Mouse (Mus musculus): Measurements from ENCODE around the gene Rps27rt.
"Not testable (repeated sequence)": the region's sequence is repeated elsewhere in the genome, so short reads cannot be mapped to it uniquely, and the experiment has no call there.

Rps27rt gene

DNA sequence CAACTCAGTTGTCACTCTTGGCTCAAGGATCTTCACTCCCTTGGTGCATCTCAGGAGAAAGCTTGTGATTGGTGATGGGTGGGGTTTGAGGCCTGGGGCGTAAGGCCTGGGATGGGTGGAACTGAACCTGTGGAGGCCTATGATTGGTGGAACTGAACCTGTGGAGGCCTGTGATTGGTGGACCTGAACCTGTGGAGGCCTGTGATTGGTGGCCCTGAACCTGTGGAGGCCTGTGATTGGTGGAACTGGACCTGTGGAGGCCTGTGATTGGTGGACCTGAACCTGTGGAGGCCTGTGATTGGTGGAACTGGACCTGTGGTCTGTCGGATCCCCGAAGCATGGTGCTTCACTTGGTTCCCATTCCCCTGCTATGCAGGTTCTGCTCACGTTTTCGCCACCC lies 3.2 kb upstream of the Rps27rt start:
- no peak for DNase-seq (ENCODE audit: low spot score)

DNA sequence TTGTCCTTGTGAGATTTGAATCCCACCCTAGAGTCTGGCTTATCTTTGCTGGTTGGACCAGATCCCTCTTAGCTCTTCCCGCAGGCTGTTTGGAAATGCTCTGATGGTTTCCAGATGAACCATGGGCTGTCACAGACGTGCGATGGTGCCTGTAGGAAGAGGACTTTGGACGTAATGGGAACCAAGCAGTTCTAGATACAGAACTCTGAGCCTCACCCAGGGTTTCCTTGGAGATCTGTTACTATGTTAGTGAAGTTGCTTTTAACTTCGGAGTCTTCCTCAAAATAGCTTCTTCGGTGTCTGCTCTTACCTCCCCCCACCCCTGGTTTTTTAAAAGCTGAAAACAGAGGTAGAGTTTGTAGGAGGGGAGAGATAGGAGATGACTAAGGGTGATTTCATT lies 2.6 kb downstream of the Rps27rt start:
- DNase-seq (ENCODE audit: low spot score) = no peak

DNA sequence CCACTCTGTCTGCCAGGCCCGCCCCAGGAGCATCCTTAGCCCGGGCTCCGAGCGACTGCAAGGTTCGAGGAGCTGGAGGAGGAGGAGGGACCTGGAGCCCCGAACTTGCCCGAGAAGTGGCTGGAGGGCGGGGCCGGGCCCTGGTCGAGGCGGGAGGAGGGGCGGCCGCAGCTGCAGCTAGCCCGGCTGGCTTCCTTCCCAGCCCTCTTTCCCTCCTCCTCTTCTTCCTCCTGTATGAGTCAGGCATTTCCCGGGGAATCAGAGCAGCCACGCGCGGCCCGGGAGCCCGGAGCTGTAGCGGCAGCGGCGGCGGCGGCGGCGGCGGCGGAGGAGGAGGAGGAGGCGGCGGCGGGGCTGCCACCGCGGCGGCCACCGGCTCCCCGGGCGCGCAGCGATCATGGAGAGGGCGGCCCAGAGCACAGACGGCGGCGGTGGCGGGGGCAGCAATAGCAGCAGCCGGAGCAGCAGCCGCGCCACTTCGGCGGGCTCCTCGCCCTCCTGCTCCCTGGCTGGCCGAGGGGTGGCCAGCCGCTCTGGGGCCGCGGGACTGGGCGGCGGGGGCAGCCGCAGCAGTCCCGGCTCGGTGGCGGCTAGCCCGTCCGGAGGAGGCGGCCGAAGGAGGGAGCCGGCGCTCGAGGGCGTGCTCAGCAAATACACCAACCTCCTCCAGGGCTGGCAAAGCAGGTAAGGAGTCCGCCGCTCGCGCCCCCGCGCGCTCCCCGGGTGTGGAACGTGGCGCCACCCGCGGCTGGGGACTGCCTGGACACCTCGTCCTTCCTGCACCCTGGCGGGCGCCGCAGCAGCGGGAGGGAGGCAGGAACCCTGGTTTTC lies 4.0 kb downstream of the Rps27rt start, which contains the start of gene Osbpl10:
TSS of gene Osbpl10 (plus strand) at position 289 of the 831 bp plus-strand sequence.
- DNase-seq (ENCODE audit: low spot score) = peak; percentile 72

DNA sequence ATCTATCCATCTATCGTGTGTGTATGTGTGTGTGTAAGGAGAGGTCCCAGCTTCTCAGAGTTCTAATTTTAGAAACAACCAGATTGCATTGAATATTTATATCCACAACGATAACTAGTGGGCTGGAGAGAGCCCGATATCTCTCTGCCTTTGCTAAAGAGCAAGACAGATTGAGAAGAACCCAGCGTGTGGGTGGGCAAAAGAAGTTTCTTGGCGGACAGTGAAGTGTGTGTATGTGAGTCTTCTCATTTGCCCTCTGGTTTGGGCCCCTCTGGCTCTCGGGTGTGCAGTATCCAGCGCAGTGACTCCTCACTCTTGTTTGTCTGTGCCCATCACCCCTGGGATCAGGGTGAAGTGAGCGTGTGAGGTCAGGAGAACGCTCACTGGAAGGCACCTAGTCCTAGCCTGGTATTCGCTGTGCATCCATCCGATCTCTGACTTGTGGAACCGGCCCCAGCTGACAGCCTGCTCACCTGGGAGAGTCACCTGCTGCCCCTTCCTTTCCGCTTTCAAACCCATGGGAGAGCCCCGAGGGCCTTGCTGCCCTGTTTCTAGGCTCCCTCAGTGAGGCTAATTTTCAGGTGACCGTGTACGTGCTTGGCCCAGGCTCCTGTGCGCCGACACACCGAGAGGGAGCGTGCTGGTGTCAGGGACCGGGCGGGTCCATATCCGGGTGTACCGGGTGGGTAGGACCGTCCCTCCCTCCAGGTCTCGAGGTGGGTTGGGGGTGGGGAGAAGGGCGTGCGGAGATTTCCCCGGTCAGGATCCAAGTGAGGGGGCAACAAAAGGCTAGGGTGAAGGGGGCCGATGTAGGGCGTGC lies 4.9 kb downstream of the Rps27rt start:
- DNase-seq (ENCODE audit: low spot score) = peak; percentile 27

DNA sequence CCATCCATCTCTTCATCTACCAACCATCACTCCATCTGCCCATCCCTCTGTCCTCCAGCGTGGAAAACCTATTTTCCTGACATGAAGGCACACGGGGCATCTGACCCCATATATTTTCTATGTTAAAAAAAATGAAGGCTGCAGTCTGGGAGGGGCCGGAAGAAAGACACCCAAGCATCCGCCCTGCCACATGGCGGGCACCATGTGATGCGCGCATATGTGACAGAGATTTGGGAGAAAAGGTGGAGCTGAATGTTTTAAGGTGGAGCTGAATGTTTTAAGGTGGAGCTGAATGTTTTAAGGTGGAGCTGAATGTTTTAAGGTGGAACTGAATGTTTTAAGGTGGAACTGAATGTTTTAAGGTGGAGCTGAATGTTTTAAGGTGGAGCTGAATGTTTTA lies 16.3 kb downstream of the Rps27rt start:
- DNase-seq (ENCODE audit: low spot score) = not testable (repeated sequence)

DNA sequence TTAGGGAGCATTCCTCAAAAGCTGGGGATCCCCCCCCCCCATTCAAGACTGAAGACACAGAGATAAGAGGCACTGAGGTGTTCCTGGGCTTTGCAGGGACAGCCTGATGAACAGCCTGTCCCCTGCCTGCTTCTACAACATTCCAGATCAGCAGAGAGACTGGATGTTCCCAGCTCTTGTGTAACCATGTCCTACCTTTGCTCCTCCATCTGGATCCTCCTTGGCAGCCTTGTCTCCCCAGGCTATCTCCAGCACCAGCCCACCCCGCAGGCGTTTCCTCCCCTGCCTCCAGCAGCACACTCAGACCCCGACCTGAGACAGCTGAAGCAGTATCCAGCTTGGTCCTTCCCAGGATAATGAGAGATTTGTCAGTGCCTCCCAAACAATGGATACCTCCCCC lies 18.4 kb downstream of the Rps27rt start:
- DNase-seq (ENCODE audit: low spot score) = no peak

DNA sequence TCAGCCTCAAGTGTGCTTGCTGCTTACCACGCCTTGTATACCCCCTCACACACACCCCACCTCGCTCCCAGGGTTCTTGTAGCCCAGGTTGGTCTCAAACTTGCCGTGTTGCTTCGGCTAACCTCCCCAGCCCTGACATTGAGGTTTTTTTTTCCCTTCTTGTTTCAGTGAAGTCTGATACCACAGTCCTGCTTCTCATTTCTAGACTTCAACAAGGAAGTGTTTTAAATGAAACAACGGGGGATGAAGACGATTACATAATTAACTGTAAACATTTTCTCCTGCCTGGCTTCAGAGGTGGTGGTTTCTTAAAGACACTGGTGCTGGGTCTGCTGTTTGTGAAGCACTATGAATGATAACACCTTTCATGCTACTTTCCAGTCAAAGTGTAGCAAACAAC lies 21.7 kb downstream of the Rps27rt start:
- DNase-seq (ENCODE audit: low spot score) = no peak

DNA sequence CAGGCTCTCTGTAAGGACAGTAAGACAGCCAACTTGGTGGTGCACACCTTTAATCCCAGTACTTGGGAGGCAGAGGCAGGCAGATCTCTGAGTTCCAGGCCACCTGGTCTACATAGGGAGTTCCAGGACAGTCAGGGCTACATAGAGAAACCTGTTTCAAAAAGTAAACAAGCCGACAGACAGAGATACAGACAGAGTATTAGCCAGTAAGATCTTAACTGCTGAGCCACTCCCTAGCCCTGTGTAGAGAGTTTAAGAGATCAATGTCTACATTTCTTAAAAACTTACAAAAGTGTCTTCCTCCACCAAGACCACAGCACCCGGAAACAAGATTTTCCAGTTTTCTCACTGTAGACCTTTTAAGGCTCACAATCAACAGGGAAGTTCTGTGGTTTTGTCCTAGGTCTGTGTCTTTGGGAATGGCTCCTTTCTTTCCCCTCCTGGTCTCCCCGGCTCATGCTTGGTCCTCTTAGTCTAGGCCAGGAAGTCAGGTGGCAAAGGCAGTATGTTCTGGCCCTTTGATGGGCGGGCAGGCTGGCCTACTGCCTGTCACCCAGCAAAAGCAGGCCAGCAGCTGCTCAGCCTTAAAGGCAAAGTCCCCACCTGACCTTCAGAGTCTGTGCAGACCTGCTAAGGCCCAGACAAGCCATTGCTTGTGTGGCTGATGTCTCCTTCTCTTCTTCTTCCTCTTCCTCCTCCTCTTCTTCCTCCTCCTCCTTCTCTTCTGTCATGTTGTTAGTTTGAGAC lies 22.3 kb downstream of the Rps27rt start:
- no peak for DNase-seq (ENCODE audit: low spot score)

DNA sequence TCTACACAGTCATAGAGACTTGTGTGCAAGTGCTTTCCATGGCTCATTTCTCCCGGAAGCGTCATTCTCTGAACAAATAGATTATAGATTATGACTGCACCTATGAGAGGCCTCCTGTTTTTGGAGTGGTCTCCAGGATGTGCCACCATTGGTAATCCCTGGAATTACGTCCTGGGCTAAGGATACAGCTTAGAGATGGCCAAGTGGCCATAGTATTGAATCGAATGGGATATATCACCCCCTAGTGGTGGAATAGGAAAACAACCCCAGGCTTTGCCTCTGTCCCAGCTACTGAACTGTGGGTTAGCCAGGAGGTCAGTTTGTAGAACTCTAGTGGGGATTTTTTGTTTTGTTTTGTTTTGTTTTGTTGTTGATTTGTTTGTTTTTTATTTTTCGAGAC lies 25.6 kb downstream of the Rps27rt start:
- DNase-seq (ENCODE audit: low spot score) = peak; percentile 93

DNA sequence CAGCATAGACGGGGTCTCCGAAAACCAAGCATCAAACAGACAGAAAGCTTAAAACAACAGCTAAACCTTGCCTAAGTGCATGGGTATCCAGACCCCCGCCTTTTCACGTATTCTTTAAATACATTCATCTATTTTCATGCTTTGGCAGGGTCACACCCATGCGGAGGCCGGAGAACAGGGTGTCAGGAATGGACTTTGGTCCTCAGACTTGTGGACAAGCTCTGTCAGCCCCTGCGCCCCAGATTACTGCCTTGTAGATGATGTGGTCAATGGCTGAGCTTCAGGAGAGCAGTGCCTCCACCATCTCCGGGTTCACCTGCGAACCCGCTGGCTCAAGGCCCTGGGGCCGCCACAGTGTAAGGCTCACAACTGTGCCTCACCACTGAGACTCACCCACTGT lies 27.2 kb downstream of the Rps27rt start:
- no peak for DNase-seq (ENCODE audit: low spot score)

DNA sequence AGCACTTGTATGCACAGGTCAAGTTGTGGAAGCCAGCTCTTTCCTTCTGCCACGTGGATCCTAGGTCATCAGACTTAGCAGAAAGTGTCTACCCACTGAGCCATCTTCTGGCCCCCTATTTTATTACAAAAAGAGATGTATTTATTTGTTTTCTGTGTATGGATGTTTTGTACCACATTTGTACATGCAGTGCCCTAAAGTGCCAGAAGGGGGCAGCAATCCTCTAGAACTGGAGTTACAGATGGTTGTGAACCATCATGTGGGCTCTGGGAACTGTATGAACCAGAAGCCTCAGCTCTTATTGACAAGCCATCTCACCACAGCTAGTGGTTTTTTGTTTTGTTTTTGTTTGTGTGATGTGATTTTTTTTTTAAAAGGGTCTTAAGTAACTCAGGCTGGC lies 29.7 kb downstream of the Rps27rt start:
- no peak for DNase-seq (ENCODE audit: low spot score)

DNA sequence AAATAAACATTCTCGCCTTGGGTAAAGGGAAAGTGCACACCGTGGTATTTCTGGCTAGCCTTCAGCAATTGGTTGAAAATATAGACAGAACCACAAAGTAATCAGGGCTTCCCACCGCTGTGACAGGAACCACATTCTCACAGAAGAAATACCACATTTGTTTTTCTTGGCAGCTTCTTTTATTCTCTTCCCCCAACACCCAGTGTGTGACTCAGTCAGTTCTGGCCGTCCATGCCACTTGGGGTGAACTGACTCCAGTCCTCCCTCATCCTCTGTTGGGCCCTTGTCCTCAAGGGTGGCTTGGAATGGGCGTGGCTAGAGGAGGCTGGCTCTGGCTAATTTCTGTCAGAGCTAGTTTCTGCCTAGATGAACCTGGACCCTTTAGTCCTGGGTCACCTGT lies 34.1 kb downstream of the Rps27rt start:
- DNase-seq (ENCODE audit: low spot score) = no peak

DNA sequence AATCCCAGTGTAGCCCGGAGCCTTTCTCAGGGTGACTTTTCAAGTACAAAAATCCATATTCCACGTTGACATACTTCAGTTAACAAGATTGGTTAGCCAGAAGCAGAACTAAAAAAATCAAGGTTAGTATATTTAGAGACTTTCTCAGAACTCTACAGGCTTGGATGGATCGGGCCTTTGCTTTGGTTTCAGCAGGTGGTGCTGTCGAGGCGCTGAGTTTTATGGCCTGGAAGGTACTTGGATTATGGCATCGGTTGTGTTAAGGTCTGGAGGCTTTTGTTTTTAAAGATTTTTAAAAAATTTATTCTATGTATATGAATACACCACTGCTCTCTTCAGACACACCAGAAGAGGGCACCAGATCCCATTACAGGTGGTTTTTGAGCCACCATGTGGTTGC lies 37.0 kb downstream of the Rps27rt start:
- DNase-seq (ENCODE audit: low spot score) = no peak

DNA sequence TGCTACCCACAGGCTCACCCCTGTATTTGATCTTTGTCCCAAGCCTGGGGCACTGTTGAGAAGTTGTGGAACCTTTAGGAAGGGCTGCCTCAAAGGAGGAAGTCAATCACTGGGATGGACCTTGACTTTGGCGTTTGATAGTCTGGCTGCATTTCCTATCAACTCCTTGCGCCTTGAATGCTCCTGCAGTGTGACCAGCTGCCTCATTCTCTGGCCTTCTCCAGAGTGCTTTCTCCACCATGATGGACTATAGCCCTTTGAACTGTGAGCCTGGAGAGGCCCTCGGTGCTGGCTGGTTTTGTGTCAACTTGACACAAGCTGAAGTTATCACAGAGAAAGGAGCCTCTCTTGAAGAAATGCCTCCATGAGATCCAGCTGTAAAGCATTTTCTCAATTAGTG lies 37.9 kb downstream of the Rps27rt start:
- DNase-seq (ENCODE audit: low spot score) = no peak

DNA sequence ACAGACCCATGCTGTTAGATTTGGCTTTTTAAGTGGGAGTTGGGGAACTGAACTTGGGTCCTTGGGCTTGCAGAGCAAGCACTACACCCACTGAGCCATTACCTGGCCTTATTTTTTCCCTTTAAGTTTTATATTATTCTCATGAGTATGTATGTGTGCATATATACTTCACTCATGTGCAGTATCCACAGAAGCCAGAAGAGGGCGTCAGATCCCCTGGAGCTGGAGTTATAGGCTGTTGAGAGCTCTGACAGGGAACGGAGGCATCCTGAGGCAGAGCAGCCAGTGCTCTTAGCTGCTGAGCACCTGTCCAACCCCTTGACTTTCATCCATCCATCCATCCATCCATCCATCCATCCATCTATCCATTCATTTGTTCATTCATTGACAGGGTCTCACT lies 45.9 kb downstream of the Rps27rt start:
- no peak for DNase-seq (ENCODE audit: low spot score)

DNA sequence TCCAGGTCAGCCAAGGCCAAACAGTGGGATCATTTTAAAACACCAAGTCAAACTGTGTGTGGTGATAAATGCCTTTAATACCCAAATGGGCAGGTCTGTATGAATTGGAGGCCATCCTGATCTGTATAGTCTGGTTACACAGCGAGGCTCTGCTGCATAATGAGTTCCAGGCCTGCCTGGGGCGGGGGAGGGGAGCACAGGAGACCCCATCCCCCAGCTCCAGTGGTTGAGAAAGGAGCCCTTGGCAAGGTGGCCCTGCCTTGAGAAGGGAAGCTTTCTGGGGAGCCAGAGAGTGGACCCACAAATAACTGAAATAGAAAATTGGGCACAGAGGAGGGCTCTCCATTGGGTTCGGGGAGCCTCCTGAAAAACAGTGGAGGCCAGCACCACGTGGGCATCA lies 47.2 kb downstream of the Rps27rt start:
- no peak for DNase-seq (ENCODE audit: low spot score)

DNA sequence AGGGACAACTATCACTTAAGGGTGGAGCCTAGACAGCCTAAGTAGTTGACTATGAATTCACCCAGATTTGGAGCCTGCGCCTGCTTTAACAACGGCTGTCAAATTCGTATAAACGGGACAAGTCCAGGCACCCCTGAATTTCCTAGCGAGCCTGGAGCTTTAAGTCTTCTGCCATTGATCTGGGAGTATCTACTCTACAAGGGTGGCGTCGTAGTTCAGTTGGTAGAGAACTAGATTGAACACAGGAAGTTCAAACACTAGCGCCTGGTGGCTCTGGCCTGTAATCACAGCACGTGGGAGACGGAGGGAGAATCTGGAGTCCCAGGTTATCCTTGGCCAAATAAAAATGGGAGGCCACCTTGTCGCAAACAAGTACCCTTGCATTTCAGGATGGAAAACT lies 48.3 kb downstream of the Rps27rt start:
- DNase-seq (ENCODE audit: low spot score) = no peak

DNA sequence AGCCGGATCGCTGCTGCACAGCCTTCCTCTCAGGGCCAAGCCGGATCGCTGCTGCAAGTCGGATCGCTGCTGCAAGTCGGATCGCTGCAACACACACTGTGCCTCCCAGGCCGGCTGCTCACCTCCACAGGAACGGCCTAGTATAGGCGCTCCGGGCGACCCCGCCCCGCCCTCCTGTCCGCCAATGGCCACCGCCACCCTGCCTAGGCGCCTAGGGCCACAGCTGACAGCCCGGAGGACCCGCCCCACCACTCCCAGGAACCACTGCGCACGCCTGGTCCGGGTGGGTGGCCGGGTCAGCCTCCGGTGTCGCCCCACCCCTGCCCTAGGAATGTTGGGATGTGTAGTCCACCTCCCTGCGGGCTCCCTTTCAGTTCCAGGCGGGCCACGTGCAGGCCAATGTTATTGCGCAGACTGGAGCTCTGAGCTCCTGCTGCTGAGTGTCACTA lies 48.8 kb downstream of the Rps27rt start, which contains the start of gene Gpd1l:
TSS of gene Gpd1l (minus strand) at position 265 of the 449 bp plus-strand sequence.
- DNase-seq (ENCODE audit: low spot score) = peak; percentile 91

DNA sequence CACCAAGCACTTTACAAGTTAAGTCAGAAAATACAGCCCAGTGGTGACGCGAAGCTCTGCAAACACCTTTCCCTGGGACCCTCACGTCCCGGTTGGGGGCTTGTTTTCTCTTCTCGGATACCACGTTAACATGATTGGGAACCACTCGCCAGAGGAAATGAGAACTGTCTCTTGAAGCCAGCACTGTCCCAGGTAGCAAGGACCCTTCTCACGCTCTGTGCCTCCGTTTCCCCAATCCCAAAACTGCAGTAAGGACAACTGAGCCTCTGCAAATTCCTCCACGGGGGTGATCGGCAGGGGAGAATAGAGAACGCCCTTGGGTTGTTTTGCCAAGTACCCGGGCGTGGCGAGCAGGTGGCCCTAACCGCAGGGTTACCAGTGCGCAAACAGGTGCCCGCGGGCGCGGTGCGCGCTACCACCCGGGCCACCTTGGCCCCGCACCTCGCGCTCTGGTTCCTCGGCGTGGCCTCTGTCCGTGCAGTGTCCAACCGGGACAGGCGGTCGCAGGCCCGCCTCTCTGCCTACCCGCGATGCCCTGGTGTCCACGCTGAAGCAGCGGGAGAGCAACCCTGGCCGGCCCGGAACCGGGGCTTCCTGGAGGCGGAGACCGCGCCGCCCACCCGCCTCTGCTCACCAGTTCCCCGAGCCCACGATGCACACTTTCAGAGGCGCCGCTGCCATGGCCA lies 49.4 kb downstream of the Rps27rt start:
- no peak for DNase-seq (ENCODE audit: low spot score)

DNA sequence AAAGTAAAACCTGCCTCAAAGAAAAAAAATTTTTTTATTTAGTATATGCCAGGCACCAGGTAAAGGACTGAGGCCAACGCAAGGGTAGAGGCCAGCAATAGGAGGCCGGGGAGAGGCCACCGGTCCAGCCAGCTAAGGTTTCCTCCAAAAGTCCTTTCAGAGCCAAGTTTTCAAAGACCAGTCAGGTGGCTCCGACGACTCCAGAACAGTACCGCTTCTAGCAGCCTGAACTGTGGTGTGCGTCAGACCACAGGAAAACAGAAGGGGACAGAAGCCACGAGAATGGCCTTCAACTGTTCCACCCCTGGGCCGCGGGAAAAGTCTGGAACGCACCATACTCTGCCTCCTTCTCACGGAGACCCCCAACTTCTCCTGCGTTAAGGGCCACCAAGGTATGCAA lies 49.9 kb downstream of the Rps27rt start:
- DNase-seq (ENCODE audit: low spot score) = no peak
